ENCODE assay signal across 9 mouse cellular contexts in the genomic region with DNA sequence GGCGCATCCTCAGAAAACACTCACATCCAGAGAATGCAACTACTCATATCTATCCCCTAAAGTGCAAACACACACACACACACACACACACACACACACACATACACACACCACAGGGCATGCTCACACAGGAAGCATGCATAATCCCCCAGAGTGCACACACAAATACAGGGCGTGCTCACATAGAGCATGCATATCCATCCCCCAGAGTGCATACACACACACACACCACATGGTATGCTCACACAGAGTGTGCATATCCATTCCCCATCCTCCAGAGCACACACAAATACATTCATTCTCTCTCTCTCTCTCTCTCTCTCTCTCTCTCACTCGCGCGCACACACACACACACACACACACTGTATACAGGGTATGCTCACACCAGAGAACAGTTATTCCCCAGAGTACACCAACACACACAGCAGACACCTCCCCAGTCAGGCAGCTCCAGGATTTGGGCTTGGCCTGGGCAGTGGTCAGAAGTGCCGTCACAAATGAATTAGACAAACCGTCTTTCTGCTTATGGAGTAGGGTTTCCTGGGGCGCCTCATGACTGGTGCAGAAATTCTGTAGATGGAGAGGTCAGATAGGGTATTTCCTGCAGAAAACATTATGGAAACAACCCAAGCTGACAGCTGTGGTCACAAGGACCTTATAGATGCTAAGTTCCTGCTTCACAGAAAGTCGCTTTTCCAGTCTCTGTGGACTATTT. TPM values are rescaled to one million over a fixed set of nuclear protein-coding genes. Genes with fewer than 3 reads are reported as not detected.
DNase-seq lines count a peak whose midpoint lies in the region; ATAC-seq lines count a peak whose summit lies in the region.
"Had no signal": no experiment of that assay in that cellular context is flagged by ENCODE, and none has a peak within 500 bp of the region (broad histone marks: within the 10 kb centered on the region; RNA-seq: fewer than 3 reads in every experiment).

No protein-coding gene starts in this region.

- H3K9me3 ChIP-seq in heart, embryonic 13.5 days = peaks cover under 1% of the 10 kb centered on the region; the same call in 1 of the 2 replicates
- 0 out of 2 replicates have a peak, but pooled peaks cover under 1% of the 10 kb centered on the region for H3K9me3 ChIP-seq in embryonic facial prominence, embryonic 13.5 days
- H3K9me3 ChIP-seq in liver, embryonic 12.5 days (replicated peaks) = peaks cover under 1% of the 10 kb centered on the region; the same call in 1 of the 2 replicates

- H3K36me3 ChIP-seq in heart, embryonic 13.5 days = 0 out of 2 replicates have a peak, but pooled peaks cover under 1% of the 10 kb centered on the region
- H3K36me3 ChIP-seq in embryonic facial prominence, embryonic 13.5 days = no peaks in the 10 kb centered on the region
- peaks cover 6% of the 10 kb centered on the region; the same call in 1 of the 2 replicates for H3K36me3 ChIP-seq in liver, embryonic 12.5 days

- peak overlapping the region; percentile 22 for H3K4me3 ChIP-seq in heart, embryonic 13.5 days
- H3K4me3 ChIP-seq in embryonic facial prominence, embryonic 13.5 days = no peak overlapping the region
- H3K4me3 ChIP-seq in liver, embryonic 12.5 days = peak overlapping the region; percentile 13; the same call in 1 of the 2 replicates

- 0 out of 2 replicates have a peak, but pooled peaks have one; percentile 11 for ATAC-seq in heart, embryonic 13.5 days (ENCODE audit: extremely low read depth, insufficient number of reproducible peaks, low FRiP score, low TSS enrichment)
- 0 out of 2 replicates have a peak, but pooled peaks have one; percentile 43 for ATAC-seq in embryonic facial prominence, embryonic 13.5 days (ENCODE audit: insufficient number of reproducible peaks, insufficient read depth, low FRiP score, low TSS enrichment, low read depth)
- ATAC-seq in liver, embryonic 12.5 days = peak; percentile 19; the same call in 1 of the 2 replicates
- no peak for ATAC-seq in cerebellum, adult (ENCODE audit: insufficient number of reproducible peaks, low FRiP score, low TSS enrichment)

- H3K4me2 ChIP-seq in heart, embryonic 13.5 days = peak overlapping the region; percentile 95
- H3K4me2 ChIP-seq in embryonic facial prominence, embryonic 13.5 days = peak overlapping the region; percentile 26
- H3K4me2 ChIP-seq in liver, embryonic 12.5 days = peak overlapping the region; percentile 84

- no peak for DNase-seq in heart, postnatal 25 days (ENCODE audit: low spot score)
- DNase-seq in CD4-positive helper T cell, adult 2 months (ENCODE audit: low read depth, low spot score) = peak; percentile 20
- DNase-seq in layer of hippocampus, adult 11-12 months (ENCODE audit: low spot score) = no peak
- DNase-seq in left cerebral cortex, adult 11 months (ENCODE audit: low spot score) = no peak
- DNase-seq: gastrocnemius, postnatal 36 days had no signal

- 68% methylated on average over 9 of the region's 9 CpGs for WGBS in heart, embryonic 13.5 days
- 49% methylated on average over 9 of the region's 9 CpGs for WGBS in embryonic facial prominence, embryonic 13.5 days
- WGBS in liver, embryonic 12.5 days (ENCODE audit: insufficient replicate concordance) = 52% methylated on average over 9 of the region's 9 CpGs

- H3K27ac ChIP-seq in heart, embryonic 13.5 days (replicated peaks) = peak overlapping the region; percentile 67
- peak overlapping the region; percentile 65 for H3K27ac ChIP-seq in embryonic facial prominence, embryonic 13.5 days
- peak overlapping the region; percentile 79 for H3K27ac ChIP-seq in liver, embryonic 12.5 days

- peaks cover 16% of the 10 kb centered on the region for H3K27me3 ChIP-seq in heart, embryonic 13.5 days (replicated peaks)
- no peaks in the 10 kb centered on the region for H3K27me3 ChIP-seq in embryonic facial prominence, embryonic 13.5 days
- no peaks in the 10 kb centered on the region for H3K27me3 ChIP-seq in liver, embryonic 12.5 days (replicated peaks)

- intact Hi-C loops in heart, postnatal 25 days (cut with DNase I) = no loop called here

- H3K4me1 ChIP-seq in heart, embryonic 13.5 days = peaks cover 72% of the 10 kb centered on the region
- peaks cover 83% of the 10 kb centered on the region for H3K4me1 ChIP-seq in embryonic facial prominence, embryonic 13.5 days
- H3K4me1 ChIP-seq in liver, embryonic 12.5 days = peaks cover 87% of the 10 kb centered on the region

- 0 out of 2 replicates have a peak overlapping the region, but pooled peaks have one; percentile 6 for H3K9ac ChIP-seq in heart, embryonic 13.5 days
- peak overlapping the region; percentile 1 for H3K9ac ChIP-seq in embryonic facial prominence, embryonic 13.5 days
- peak overlapping the region; percentile 51 for H3K9ac ChIP-seq in liver, embryonic 12.5 days

RNA-seq across cellular contexts. Expression of a gene that starts 5.6 kb away (rescaled TPM):
- polyA plus RNA-seq in heart, embryonic 13.5 days (2015; fragmentation: Nextera tagmentation; extraction: Ambion mirVana) = 21.7 and 24.8 TPM in 2 replicates
- 1 to 10 TPM; 4.4 to 7.5 TPM for total RNA-seq in heart, postnatal 25 days (2021)
- 60.3 and 65.2 TPM in 2 replicates for polyA plus RNA-seq in embryonic facial prominence, embryonic 13.5 days (2015; fragmentation: Nextera tagmentation; extraction: Ambion mirVana)
- polyA plus RNA-seq in liver, embryonic 12.5 days (2016; fragmentation: Nextera tagmentation; extraction: Ambion mirVana) = 12.9 and 13.6 TPM in 2 replicates

Comparison
In these comparisons a context has a peak if more than half of its experiments do, and no peak if none do; other contexts are left out.
1. H3K4me2 ChIP-seq: peak in every context shown above with its lines; median percentile 95 in heart, embryonic 13.5 days; 84 in liver, embryonic 12.5 days; 26 in embryonic facial prominence, embryonic 13.5 days.
2. H3K9ac ChIP-seq: peak in every context shown above with its lines; median percentile 51 in liver, embryonic 12.5 days; 6 in heart, embryonic 13.5 days; 1 in embryonic facial prominence, embryonic 13.5 days.